Mouse (Mus musculus): ENCODE data around the gene Hist1h1e.
A peak's percentile ranks its signal among the peaks of the same experiment; 100 is the strongest.

DNA sequence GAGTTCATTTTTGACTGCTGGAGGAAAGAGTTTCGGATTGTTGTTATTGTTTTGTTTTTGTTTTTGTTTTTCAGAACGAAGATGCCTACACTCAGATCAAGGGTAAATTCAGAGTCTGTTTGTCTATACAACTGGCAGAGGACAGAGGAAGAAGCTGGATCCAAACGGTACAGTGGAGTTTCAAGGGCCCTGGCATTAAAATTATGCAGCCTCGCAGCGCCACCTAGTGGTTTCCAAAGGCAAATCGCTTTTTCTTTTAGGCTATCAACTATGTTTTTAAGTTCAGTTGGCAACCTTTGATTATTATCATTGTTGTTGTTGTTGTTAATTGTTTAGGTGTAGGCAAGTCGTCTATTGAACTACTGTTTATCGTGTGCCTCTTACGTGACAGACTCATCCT lies 24.4 kb downstream of the Hist1h1e start:
- TF ChIP-seq EP300 (optimal IDR thresholded peaks at IDR 0.05) (no peak), CTCF (IDR thresholded peaks at IDR 0.05; ENCODE audit: low read depth) (peak; percentile 92)

All from stomach, postnatal 0 days (tissue).